Mouse (Mus musculus) embryonic fibroblast, embryonic 13.5 days (primary cell): ENCODE results near the gene Vpreb3. TPM values are rescaled to one million over a fixed set of nuclear protein-coding genes. Genes with fewer than 3 reads are reported as not detected.
A peak's percentile ranks its signal among the peaks of the same experiment; 100 is the strongest.

Experiments
- H3K27ac ChIP-seq: 2 replicates; pipeline ENCODE4 v1.5.1; 2012; ENCODE audit warnings: low read length, control low read depth, inconsistent platforms; ENCODE audit not compliant: insufficient read depth
- H3K4me1 ChIP-seq: 2 replicates; pipeline ENCODE4 v1.6.1; 2011; ENCODE audit warnings: low read length; ENCODE audit not compliant: control insufficient read depth, insufficient read depth
- H3K4me3 ChIP-seq: 2 replicates; pipeline ENCODE4 v1.5.1; 2011; ENCODE audit warnings: mild to moderate bottlenecking, control low read depth, low read length; ENCODE audit not compliant: insufficient read depth
- CTCF ChIP-seq: IDR thresholded peaks from 2 replicates; pipeline ENCODE4 v1.5.1; 2011; ENCODE audit warnings: mild to moderate bottlenecking, control low read depth, low read length, moderate library complexity, borderline replicate concordance; ENCODE audit not compliant: insufficient read depth
- POLR2A ChIP-seq: IDR thresholded peaks from 2 replicates; pipeline ENCODE4 v1.6.1; 2011; ENCODE audit warnings: low read depth, mild to moderate bottlenecking, control low read depth, low read length, moderate library complexity
- polyA plus RNA-seq: library from polyadenylated mRNA; stranded (reverse); fragments of >200 nt; gene quantifications from 2 replicates; pipeline ENCODE4 v1.2.4, GENCODE M21; 2011; ENCODE audit warnings: low read depth; ENCODE audit not compliant: missing spikeins, insufficient read length

The Vpreb3 gene
- polyA plus RNA-seq = not detected in 2 replicates

DNA sequence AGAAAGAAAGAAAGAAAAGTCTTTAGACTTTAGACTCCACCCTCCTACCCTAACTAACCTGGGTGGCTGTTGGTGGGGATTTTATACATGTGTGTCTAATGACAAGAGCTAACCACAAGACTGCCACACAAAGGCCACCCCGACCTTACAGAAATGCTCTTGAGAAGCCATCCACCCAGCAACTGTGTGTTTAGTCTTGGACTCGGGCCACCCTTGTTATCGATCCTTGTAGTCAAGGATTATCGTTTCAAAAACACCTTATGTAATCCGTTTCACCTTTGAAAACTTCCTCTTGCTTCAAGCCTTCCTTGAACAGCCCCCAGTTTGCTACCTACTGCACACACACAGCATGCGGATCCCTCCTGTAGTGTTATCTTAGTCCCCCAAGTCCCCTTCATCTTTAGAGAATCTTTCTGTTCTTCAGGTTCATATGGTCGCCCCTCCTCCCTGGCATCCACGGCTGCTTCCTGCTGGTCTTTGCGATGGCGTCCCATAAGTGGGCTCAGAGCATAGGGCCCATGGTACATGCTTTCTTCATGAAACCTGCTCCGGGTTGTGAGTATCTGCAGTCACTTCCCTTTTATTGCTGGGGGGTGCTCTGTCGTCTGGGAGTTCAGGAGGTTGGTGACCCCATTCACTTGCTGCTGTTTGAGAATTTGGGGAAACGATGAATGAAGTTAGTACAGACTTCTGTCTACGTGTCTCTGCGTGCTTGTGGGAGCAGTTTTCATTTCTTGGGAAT is at the start of gene Vpreb3:
Gene Vpreb3, plus strand, starts transcription at position 322 of the 742 bp plus-strand sequence.
- Histone ChIP-seq H3K4me1 (no peaks in the 10 kb centered on the region; the same call in 1 of the 2 replicates), H3K4me3 (no peak within 1 kb of the TSS), H3K27ac (peak within 1 kb of the TSS; percentile 84)
- TF ChIP-seq CTCF (no peak), POLR2A (no peak)

DNA sequence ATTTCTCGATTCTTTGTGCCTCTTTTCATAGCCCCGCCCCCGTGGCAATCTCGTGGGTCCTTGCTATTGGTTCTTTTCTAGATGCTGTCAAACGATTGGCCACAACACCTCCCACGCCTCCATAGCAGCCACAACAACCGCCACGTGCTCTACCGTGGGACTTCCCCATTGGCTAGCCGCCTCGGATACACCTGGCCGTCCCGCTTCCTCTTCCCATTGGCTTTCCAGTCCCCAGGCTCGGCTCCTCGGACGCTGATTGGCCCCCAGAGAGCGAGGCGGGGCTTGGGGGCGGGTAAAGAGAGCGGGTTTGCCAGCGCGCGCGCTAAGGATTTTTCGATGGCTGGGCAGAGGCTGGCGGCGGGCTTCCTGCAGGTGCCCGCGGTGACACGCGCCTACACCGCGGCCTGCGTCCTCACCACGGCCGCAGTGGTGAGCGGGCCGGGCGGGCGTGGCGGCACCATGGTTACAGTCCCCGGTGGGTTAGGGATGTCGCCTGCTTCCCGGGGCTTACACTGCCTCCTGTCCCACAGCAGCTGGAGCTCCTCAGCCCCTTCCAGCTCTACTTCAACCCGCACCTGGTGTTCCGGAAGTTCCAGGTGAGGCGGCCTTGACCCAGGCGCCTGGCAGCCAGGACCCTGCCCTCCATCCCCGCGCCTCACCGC is 49.6 kb upstream of the Vpreb3 start, which contains the start of gene Derl3:
Gene Derl3, plus strand, starts transcription at position 325 of the 662 bp plus-strand sequence.
- TF ChIP-seq POLR2A = no peak
- no peak for TF ChIP-seq CTCF
- Histone ChIP-seq H3K4me3 (no peak within 1 kb of the TSS), H3K27ac (no peak within 1 kb of the TSS), H3K4me1 (peaks cover 4% of the 10 kb centered on the region)

DNA sequence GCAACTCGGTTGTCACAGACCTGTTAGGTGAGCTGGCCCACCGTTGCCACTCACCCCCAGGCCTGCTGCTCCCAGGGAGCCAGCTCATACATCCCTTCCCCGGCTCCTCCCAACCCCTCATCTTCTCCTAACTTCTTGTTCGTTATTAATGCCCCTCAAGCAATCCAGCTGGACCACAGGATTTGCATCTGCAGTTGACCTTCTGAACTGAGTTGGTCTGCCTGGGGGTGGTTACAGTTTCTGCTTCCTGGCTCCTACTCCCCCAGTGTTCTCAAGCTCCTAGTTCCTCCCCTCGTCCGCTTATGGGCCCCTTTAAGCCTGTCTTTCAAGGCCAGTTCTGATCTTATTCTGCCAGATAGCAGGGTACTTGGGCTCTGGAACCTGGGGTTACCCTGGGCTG is 48.3 kb upstream of the Vpreb3 start:
- Histone ChIP-seq H3K4me1 (peaks cover 9% of the 10 kb centered on the region), H3K4me3 (no peak overlapping the region), H3K27ac (no peak overlapping the region)
- TF ChIP-seq POLR2A (no peak), CTCF (no peak)

DNA sequence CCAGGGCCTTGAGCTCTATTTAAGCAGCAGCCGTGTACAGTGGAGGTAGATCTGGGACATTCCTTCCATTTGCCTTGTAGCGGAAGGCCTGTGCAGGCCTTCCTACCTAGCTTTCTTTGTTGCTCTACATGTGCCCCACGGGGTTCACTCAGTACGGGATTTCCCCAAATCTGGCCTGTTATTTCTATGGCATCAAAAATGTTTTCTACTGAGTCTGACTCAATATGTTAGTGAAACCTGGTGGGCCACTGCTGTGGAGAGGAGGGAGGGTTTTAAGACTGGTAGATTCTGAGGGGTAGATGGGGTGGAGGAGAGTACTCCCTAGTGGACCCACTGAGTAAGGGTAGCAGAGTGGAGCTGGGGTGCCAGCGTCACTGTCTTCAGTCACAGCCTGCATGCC is 47.1 kb upstream of the Vpreb3 start:
- H3K4me1 ChIP-seq = peaks cover 11% of the 10 kb centered on the region
- TF ChIP-seq CTCF = no peak
- no peak for TF ChIP-seq POLR2A
- no peak overlapping the region for H3K27ac ChIP-seq
- no peak overlapping the region for H3K4me3 ChIP-seq

DNA sequence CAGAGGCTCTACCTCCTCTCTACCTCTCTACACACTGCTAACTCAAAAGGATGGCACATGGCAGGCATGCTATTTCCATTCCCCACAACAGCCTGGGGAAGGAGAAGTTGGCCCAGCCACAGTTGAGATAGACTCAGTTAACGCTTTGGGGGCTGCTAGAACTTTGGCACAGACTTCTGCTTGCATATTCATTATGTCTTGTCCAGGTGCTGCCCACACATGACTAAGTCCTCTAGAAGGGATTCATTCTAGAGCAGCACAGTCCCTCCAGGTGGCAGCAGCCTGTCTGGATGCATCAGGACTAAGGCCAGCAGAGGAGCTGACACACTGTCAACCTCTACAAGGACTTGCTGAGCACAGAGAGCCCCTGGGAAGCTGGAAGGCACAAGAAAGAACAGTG is 46.6 kb upstream of the Vpreb3 start:
- Histone ChIP-seq H3K4me1 (peaks cover 11% of the 10 kb centered on the region), H3K4me3 (no peak overlapping the region), H3K27ac (no peak overlapping the region)
- TF ChIP-seq CTCF (no peak), POLR2A (no peak)

DNA sequence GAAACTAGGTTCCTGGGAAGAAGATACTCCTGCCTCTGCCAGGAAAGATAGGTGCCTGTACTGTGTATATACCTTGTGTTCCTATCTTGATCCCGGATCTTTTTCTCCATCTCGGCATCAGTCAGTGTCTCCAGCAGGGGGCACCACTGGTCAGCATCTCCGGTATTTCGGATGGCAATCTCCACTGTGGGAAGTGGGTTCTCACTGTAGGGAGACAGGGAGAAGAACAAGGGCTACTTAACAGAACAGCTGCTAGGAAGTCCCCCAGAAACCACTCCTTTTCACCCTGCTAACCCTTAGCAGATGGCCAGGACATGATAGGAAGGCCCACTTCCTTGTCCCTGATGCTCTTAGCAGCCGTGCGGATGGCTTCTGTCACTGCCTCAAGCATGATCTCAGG is 45.5 kb upstream of the Vpreb3 start:
- TF ChIP-seq CTCF (peak; percentile 64; the same call in 1 of the 2 replicates), POLR2A (no peak)
- Histone ChIP-seq H3K4me1 (peaks cover 11% of the 10 kb centered on the region), H3K4me3 (no peak overlapping the region), H3K27ac (no peak overlapping the region; the same call in 1 of the 2 replicates)

DNA sequence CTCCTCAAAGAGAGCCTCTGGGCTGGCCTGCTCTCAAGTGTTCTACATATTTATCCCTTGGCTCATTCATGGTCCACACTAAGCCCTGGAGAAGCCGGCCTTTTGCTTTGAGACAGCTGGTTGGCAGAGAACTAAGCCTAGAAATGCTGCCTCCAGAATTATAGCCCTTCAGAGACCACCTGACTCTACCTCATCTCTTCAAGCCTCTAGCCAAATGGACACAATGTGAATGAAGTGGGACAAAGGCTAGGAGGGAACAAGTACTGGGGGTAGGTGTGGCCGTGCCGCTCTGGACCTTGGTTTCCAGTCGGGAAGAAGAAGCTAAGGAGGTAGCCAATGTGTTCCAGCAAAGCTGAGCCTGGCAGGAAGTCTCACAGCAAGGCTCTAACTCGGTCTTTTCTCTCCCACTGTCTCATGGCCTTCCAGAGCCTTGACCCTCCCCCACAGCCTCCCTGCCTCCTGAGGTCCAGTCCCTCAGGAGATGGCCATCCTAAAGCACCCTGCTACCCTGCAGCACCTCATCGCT is 44.8 kb upstream of the Vpreb3 start:
- H3K4me1 ChIP-seq = peaks cover 11% of the 10 kb centered on the region
- peak overlapping the region; percentile 88 for H3K27ac ChIP-seq
- H3K4me3 ChIP-seq = no peak overlapping the region
- TF ChIP-seq CTCF (no peak), POLR2A (no peak)

DNA sequence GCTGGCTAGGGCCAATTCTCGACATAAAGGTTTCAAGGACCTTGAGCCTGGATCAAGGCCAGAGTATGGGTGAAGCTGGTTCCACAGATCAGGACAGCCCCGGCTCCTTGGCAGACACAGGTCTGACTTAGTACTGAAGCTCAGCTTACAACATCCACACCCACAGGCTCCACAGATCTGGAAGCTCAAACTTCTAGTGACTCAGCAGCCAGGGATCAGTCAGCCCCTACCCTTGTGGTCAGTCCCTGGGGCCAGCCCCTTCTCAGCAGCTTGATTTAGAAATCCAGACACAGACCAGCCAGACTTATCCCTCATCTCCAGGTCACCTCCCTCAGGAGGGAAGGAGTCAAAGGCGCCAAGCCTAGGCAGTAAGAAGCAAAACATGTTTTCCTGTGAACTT is 44.0 kb upstream of the Vpreb3 start:
- Histone ChIP-seq H3K27ac (peak overlapping the region; percentile 88), H3K4me3 (no peak overlapping the region), H3K4me1 (peaks cover 11% of the 10 kb centered on the region)
- TF ChIP-seq CTCF = no peak
- no peak for TF ChIP-seq POLR2A

DNA sequence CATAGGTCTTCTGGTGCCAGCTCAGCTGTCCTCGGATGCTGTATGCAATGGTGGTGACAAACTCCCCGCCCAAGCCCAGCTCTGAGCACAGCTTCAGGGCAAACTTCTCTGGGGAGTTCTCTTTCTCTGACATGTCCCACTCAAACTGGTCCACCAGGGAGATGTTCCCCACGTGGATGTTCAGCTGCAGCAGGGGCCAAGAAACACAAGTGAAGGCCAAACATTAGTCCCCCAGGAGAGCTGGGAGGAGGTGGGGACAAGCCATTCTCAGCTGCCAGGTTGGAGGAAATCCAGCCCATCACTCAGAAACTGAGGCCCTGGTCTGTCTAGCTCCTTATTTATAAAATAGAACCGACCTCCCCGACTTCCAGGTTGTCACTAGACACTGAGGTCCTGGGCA is 38.5 kb upstream of the Vpreb3 start:
- H3K4me3 ChIP-seq = no peak overlapping the region
- peaks cover 2% of the 10 kb centered on the region for H3K4me1 ChIP-seq
- no peak for TF ChIP-seq CTCF
- no peak for TF ChIP-seq POLR2A
- no peak overlapping the region for H3K27ac ChIP-seq

DNA sequence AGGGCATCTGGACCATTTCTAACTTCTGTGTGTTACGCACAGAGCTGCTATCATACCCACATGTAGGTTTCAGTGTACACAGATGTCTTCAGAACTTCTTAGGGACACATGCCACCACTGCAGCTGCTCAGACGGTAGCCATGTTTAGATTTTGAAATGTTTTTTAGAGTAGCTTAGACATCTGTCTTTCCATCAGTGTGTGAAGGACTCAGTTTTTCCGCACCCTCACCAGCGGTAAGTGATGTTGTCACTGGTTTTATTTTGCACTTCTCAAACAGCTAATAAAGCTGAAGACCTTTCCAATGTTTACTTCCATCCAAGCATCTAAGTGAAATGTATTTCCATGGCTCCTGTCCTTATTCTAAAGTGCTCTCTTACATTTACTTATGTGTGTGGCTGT is 36.0 kb upstream of the Vpreb3 start:
- H3K4me3 ChIP-seq = no peak overlapping the region
- H3K27ac ChIP-seq = no peak overlapping the region
- TF ChIP-seq CTCF = no peak
- TF ChIP-seq POLR2A = no peak
- no peaks in the 10 kb centered on the region for H3K4me1 ChIP-seq
